In genomic region chr2:44274425-44274824, GRCm38 (mm10) we compare ENCODE assay signal across 24 mouse cellular contexts.
DNase-seq lines count a peak whose midpoint lies in the region; ATAC-seq and TF ChIP-seq lines count a peak whose summit lies in the region.
"Had no signal": no experiment of that assay in that cellular context is flagged by ENCODE, and none has a peak within 500 bp of the region (broad histone marks: within the 10 kb centered on the region; RNA-seq: fewer than 3 reads in every experiment).

No protein-coding gene starts in this region.

- H3K36me3 ChIP-seq in liver, adult 2 months (ENCODE audit: control insufficient read depth, insufficient read depth, low read length) = no peaks in the 10 kb centered on the region
- no peaks in the 10 kb centered on the region for H3K36me3 ChIP-seq in liver, embryonic 12.5 days
- H3K36me3 ChIP-seq in stomach, embryonic 14.5 days (ENCODE audit: control insufficient read depth, insufficient read depth, low read length) = no peaks in the 10 kb centered on the region
- H3K36me3 ChIP-seq in stomach, postnatal 0 days (ENCODE audit: control insufficient read depth, insufficient read depth, low read length) = no peaks in the 10 kb centered on the region
- no peaks in the 10 kb centered on the region for H3K36me3 ChIP-seq in macrophage (ENCODE audit: inconsistent target)
- H3K36me3 ChIP-seq: hindbrain, embryonic 13.5 days; liver, embryonic 15.5 days; midbrain, embryonic 12.5 days had no signal

- H3K9ac ChIP-seq in liver, adult 2 months (ENCODE audit: low read depth, low read length) = no peak overlapping the region
- H3K9ac ChIP-seq in liver, embryonic 12.5 days = no peak overlapping the region
- no peak overlapping the region for H3K9ac ChIP-seq in stomach, embryonic 14.5 days (replicated peaks; ENCODE audit: low read depth, low read length)
- no peak overlapping the region for H3K9ac ChIP-seq in stomach, postnatal 0 days (ENCODE audit: low read length)
- H3K9ac ChIP-seq: hindbrain, embryonic 13.5 days; liver, embryonic 15.5 days; midbrain, embryonic 12.5 days had no signal

- ATAC-seq in liver, embryonic 12.5 days = no peak
- ATAC-seq in stomach, embryonic 14.5 days (ENCODE audit: insufficient number of reproducible peaks, insufficient read depth, low FRiP score, low read depth) = no peak
- no peak for ATAC-seq in stomach, postnatal 0 days (ENCODE audit: low FRiP score, low TSS enrichment)
- ATAC-seq: forebrain, embryonic 14.5 days had no signal

- H3K27me3 ChIP-seq in liver, adult 2 months (ENCODE audit: control insufficient read depth, insufficient read depth, low read length) = no peaks in the 10 kb centered on the region
- no peaks in the 10 kb centered on the region for H3K27me3 ChIP-seq in liver, embryonic 12.5 days (replicated peaks)
- no peaks in the 10 kb centered on the region for H3K27me3 ChIP-seq in stomach, embryonic 14.5 days (ENCODE audit: control insufficient read depth, insufficient read depth, low read length)
- no peaks in the 10 kb centered on the region for H3K27me3 ChIP-seq in stomach, postnatal 0 days (ENCODE audit: control insufficient read depth, insufficient read depth, low read length)
- H3K27me3 ChIP-seq: hindbrain, embryonic 13.5 days; liver, embryonic 15.5 days; megakaryocyte, embryonic 14.5 days; midbrain, embryonic 12.5 days had no signal

- H3K79me2 ChIP-seq in liver, adult 2 months (ENCODE audit: control insufficient read depth, insufficient read depth, low read length) = no peaks in the 10 kb centered on the region
- H3K79me2 ChIP-seq in macrophage (ENCODE audit: inconsistent target) = no peaks in the 10 kb centered on the region

- TF ChIP-seq CTCF in liver, adult 2 months (IDR thresholded peaks at IDR 0.05; ENCODE audit: low read depth, low read length) = no peak
- TF ChIP-seq CTCF in stomach, postnatal 0 days (IDR thresholded peaks at IDR 0.05; ENCODE audit: low read depth) = no peak

- no peak overlapping the region for H3K4me2 ChIP-seq in liver, embryonic 12.5 days
- no peak overlapping the region for H3K4me2 ChIP-seq in stomach, embryonic 14.5 days (replicated peaks; ENCODE audit: low read depth, low read length)
- H3K4me2 ChIP-seq in stomach, postnatal 0 days (replicated peaks; ENCODE audit: low read depth) = no peak overlapping the region
- H3K4me2 ChIP-seq: heart, embryonic 11.5 days; hindbrain, embryonic 13.5 days; liver, embryonic 15.5 days; midbrain, embryonic 12.5 days had no signal

- no peak overlapping the region for H3K27ac ChIP-seq in liver, adult 2 months (replicated peaks; ENCODE audit: insufficient read depth, low read depth, low read length)
- H3K27ac ChIP-seq in liver, embryonic 12.5 days = no peak overlapping the region
- H3K27ac ChIP-seq in stomach, embryonic 14.5 days (ENCODE audit: low read length) = peak overlapping the region; percentile 40; the same call in 1 of the 2 replicates
- no peak overlapping the region for H3K27ac ChIP-seq in stomach, postnatal 0 days (replicated peaks)
- H3K27ac ChIP-seq in macrophage = peak overlapping the region; percentile 24; the same call in 1 of the 2 replicates
- H3K27ac ChIP-seq: hindbrain, embryonic 13.5 days; liver, embryonic 15.5 days; midbrain, embryonic 12.5 days had no signal

- no peaks in the 10 kb centered on the region for H3K9me3 ChIP-seq in liver, embryonic 12.5 days (replicated peaks)
- H3K9me3 ChIP-seq in stomach, embryonic 14.5 days (ENCODE audit: control insufficient read depth, low read depth, low read length) = no peaks in the 10 kb centered on the region
- no peaks in the 10 kb centered on the region for H3K9me3 ChIP-seq in stomach, postnatal 0 days (ENCODE audit: control insufficient read depth, low read length)
- H3K9me3 ChIP-seq: hindbrain, embryonic 13.5 days; liver, embryonic 15.5 days; megakaryocyte, embryonic 14.5 days; midbrain, embryonic 12.5 days had no signal

- peak; percentile 16 for DNase-seq in liver, adult 2 months (ENCODE audit: extremely low read depth, low read depth, low spot score)
- DNase-seq in stomach, postnatal 0 days (ENCODE audit: low spot score) = no peak
- no peak for DNase-seq in left cerebral cortex, adult 11 months (ENCODE audit: low spot score)
- DNase-seq in heart, postnatal 36 days = no peak
- DNase-seq: cerebellum, adult 8-10 months; cerebellum, postnatal 25 days; gastrocnemius, postnatal 14 days; heart, adult 11 months; heart, postnatal 4 days; kidney, adult 2 months; kidney, postnatal 4 days; left cerebral cortex, postnatal 4 days; lung, postnatal 14 days; thymus, adult 2 months; thymus, postnatal 36 days had no signal

- H3K4me1 ChIP-seq in liver, adult 2 months (ENCODE audit: control insufficient read depth, insufficient read depth, low read length) = no peaks in the 10 kb centered on the region
- H3K4me1 ChIP-seq in liver, embryonic 12.5 days = no peaks in the 10 kb centered on the region
- H3K4me1 ChIP-seq in stomach, embryonic 14.5 days (ENCODE audit: control insufficient read depth, insufficient read depth, low read length) = peaks cover 5% of the 10 kb centered on the region; the same call in 1 of the 2 replicates
- no peaks in the 10 kb centered on the region for H3K4me1 ChIP-seq in stomach, postnatal 0 days (replicated peaks; ENCODE audit: control insufficient read depth, insufficient read depth)
- H3K4me1 ChIP-seq: liver, embryonic 15.5 days; megakaryocyte, embryonic 14.5 days had no signal

- 76% methylated on average over 3 of the region's 3 CpGs for WGBS in liver, adult 2 months
- WGBS in liver, embryonic 12.5 days (ENCODE audit: insufficient replicate concordance) = 77% methylated on average over 3 of the region's 3 CpGs
- 88% methylated on average over 3 of the region's 3 CpGs for WGBS in stomach, embryonic 14.5 days
- WGBS in stomach, postnatal 0 days = 79% methylated on average over 3 of the region's 3 CpGs
- 80% methylated on average over 3 of the region's 3 CpGs for WGBS in macrophage (ENCODE audit: missing documents)

- no peak for TF ChIP-seq EP300 in stomach, postnatal 0 days (optimal IDR thresholded peaks at IDR 0.05)

- no peak for TF ChIP-seq POLR2A in liver, adult 2 months (IDR thresholded peaks at IDR 0.05; ENCODE audit: extremely low read depth, insufficient read depth, low read length)

- intact Hi-C loops in heart, postnatal 36 days (cut with DNase I) = no loop called here

- H3K4me3 ChIP-seq in liver, adult 2 months (ENCODE audit: insufficient read depth, low read depth, low read length) = no peak overlapping the region
- no peak overlapping the region for H3K4me3 ChIP-seq in liver, embryonic 12.5 days
- H3K4me3 ChIP-seq in stomach, embryonic 14.5 days (ENCODE audit: low read depth, low read length) = no peak overlapping the region
- H3K4me3 ChIP-seq in stomach, postnatal 0 days (ENCODE audit: low read depth, low read length) = no peak overlapping the region
- no peak overlapping the region for H3K4me3 ChIP-seq in macrophage (ENCODE audit: inconsistent target)
- H3K4me3 ChIP-seq: hindbrain, embryonic 13.5 days; liver, embryonic 15.5 days; megakaryocyte, embryonic 14.5 days; midbrain, embryonic 12.5 days had no signal

Comparison
In these comparisons a context has a peak if more than half of its experiments do, and no peak if none do; other contexts are left out.
1. H3K27ac ChIP-seq: peak in stomach, embryonic 14.5 days (single experiment) and macrophage (single experiment); none in liver, adult 2 months (single experiment), liver, embryonic 12.5 days (single experiment) and stomach, postnatal 0 days (single experiment).